Mouse (Mus musculus) left cerebral cortex, postnatal 14 days (tissue): Measurements from ENCODE around the gene Bcl7b. TPM values are rescaled to one million over a fixed set of nuclear protein-coding genes. Genes with fewer than 3 reads are reported as not detected.

ENCODE experiments used
- DNase-seq, 2 experiments: peaks; one replicate each; pipeline ENCODE4 v3.0.0; 2021 to 2022; ENCODE audit warnings: low spot score in 2 of 2, mixed read lengths in 1 of 2
- intact Hi-C: fragments of 180-260 bp; cut with DNase I; formaldehyde crosslinking; loops from one replicate; pipeline ENCODE4 v1.15.1; 2025
- total RNA-seq, 2 experiments: library from RNA; stranded (reverse); gene quantifications; 2 replicates each; pipeline ENCODE4 v1.2.3; 2021

Gene Bcl7b
- total RNA-seq, 2 experiments from 2014 or later: 41.5 to 44.9 TPM

GRCm38 (mm10) chr5:135162821-135163220 is 5.3 kb upstream of the Bcl7b start:
- intact Hi-C loops: no loop called here
- no peak for DNase-seq

- intact Hi-C loops: no loop called here
- DNase-seq: no peak
Measured at GRCm38 (mm10) chr5:135166909-135167308, 1.2 kb upstream of the Bcl7b start.

- no peak for DNase-seq
Measured at GRCm38 (mm10) chr5:135167469-135167868, 614 bp upstream of the Bcl7b start.

DNA sequence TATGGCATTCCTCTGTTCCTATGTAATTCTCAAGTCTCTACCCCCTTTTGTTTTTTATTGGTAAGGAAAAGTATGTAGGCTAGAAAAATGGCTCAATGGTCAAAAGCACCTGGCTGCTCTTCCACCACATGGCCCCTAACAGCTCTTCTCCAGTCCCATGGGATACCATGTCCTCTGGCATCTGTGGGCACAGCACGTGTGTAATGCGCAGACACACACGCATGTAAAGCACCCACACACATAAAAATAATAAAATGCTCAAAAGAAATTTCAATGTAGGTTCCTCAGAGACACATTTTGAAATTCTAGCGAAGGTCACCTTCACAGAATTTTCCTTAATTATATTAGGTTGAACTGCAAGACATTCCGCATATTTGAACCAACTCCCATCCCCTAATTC is 1.4 kb downstream of the Bcl7b start:
- no peak for DNase-seq
- intact Hi-C loops: loop anchor here (2.0 kb wide), 1 partner anchor 17 kb away; the partner anchor contains the start of gene Baz1b

More at GRCm38 (mm10) chr5:135167469-135167868, 614 bp upstream of the Bcl7b start:
- intact Hi-C loops: no loop called here

- DNase-seq: peak in 1 of 2 experiments; percentile 60
- intact Hi-C loops: no loop called here
Measured at GRCm38 (mm10) chr5:135171688-135172220, 3.7 kb downstream of the Bcl7b start.

GRCm38 (mm10) chr5:135172986-135173385 is 4.9 kb downstream of the Bcl7b start:
- intact Hi-C loops: no loop called here
- DNase-seq: no peak

DNA sequence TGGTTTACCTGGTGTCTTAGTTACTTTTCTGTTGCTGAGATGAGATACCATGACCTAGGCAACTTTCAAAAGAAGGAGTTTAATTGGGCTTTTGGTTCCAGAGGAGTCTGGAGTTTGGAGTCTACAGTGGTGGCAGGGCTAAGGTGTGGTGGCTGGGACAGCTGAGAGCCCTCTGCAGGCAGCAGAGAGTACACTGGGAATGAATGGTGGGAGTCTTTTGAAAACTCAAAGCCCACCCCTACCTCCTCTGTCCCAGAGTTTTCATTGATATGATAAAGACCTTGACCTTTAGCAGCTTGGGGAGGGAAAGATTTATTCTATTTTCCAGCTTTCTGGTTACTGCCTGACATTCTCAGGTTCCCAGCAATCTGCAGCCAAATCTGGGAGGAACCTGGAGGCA is 7.0 kb downstream of the Bcl7b start:
- no peak for DNase-seq
- intact Hi-C loops: no loop called here

GRCm38 (mm10) chr5:135178523-135178922 is 10.4 kb downstream of the Bcl7b start:
- no peak for DNase-seq
- intact Hi-C loops: no loop called here

DNA sequence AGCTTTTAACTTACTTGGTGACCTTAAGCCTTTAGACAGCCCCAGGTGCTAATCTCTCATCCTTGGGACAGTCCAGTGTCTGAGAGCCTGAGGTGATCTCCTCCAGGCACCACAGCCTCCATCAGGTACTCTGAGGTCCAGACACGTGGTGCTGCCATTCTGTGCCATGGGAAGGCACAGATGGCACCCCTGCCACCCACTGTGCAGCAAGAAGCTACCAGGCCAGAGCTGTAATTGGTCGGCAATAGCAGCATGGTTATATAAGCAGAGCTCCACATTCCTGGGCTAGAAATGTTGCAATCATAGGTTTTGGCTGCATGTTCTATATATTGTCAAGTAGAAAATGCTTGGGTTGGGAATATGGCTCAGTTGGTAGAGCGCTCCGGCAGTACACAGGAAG is 10.9 kb downstream of the Bcl7b start:
- DNase-seq: peak in 1 of 2 experiments; percentile 46
- intact Hi-C loops: no loop called here

DNA sequence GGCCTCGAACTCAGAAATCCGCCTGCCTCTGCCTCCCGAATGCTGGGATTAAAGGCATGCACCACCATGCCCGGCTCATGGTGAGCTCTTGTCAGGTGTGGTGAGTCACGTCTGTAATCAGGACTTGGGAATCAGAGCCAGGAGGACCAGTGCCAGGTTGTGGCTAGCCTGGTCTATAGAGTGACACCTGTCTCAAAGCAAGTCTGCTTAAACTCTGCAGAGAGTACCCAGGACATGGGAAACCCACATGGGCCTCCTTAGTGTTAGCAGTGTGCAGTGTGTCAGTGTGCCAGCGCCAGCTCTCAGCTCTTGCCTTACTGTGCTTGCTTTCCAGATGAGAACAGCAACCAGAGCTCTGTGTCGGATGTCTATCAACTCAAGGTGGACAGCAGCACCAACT is 11.5 kb downstream of the Bcl7b start:
- no peak for DNase-seq
- intact Hi-C loops: no loop called here

GRCm38 (mm10) chr5:135180796-135181195 is 12.7 kb downstream of the Bcl7b start:
- DNase-seq: no peak
- intact Hi-C loops: no loop called here

DNA sequence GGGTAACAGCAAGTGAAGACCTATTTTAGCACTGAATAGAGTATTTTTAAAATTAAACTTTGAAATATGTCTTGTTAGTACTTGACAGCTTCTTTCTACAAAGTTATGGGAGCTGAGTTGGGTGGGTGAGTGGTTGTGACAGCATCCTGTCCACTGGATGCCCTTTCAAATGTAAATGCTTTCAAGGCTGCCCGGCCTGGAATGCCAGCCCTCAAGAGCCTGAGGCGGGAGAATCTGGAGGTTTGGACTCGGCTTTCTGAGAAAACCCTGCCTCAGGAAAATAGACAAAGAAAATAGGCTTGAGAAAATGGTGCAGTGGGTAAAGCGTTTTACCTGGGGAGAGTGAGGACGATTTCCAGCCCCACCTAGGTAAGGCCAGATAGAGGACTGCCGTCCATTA is 13.7 kb downstream of the Bcl7b start:
- intact Hi-C loops: no loop called here

DNA sequence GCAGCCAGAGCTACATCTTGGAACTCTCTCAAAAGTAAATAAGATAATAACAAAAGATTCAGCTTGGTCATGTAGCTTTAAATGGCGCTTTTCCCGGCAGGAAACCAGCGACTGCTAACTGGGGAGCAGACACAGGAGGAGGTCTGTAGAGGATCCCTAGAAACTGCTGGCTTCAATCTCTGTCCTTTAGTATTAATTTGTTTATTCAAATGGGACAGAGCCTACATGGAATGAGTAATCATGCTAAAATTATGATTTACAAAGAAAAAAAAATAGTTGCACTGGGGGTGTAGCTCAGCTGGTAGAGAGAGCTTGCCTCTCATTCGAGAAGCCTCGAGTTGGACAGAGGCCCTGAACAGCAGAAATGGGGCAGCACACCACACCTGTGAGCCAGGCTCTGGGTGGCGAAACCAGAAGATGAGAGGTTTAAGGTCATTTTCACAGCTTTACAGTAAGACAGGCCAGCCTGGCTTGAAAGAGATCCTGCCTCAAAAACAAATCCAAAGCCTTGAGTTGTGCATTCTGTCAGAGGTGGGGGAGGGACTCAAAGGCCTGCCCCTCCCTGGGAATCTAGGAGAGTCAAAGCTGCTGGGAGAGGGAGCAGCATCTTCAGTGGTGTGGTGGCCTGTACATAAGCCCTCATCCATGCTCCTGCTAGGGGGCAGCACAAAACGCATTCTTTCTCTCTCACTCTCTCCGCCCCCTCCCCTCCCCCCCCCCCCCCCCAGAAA is 15.2 kb downstream of the Bcl7b start:
- peak; percentile 38 to 58 for DNase-seq
- intact Hi-C loops: no loop called here

More for the DNA sequence above, 13.7 kb downstream of the Bcl7b start:
- no peak for DNase-seq

- intact Hi-C loops: loop anchor here (5.0 kb wide), 1 partner anchor 173 kb away; no protein-coding TSS in a partner anchor
- DNase-seq: no peak
Measured at GRCm38 (mm10) chr5:135185016-135185415, 16.9 kb downstream of the Bcl7b start.

DNA sequence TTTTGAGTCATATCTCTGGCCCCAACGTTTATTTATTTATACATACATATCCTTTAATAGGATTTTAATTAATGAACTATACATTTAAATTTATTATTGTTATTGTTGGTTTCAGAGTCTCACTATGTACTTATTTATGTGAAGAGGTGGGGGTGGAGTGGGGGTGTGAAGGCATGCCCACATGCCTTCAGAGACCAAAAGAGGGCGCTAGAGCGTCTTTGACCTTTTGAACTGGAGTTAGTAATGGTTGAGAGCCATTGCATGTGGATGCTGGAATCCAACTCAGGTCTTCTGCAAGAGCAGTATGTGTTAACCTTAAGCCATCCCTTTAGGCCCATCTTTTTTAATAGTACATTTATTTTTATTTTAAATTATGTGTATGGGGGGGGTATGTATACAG is 17.5 kb downstream of the Bcl7b start:
- intact Hi-C loops: loop anchor here (5.0 kb wide), 1 partner anchor 173 kb away; no protein-coding TSS in a partner anchor
- DNase-seq: no peak

DNA sequence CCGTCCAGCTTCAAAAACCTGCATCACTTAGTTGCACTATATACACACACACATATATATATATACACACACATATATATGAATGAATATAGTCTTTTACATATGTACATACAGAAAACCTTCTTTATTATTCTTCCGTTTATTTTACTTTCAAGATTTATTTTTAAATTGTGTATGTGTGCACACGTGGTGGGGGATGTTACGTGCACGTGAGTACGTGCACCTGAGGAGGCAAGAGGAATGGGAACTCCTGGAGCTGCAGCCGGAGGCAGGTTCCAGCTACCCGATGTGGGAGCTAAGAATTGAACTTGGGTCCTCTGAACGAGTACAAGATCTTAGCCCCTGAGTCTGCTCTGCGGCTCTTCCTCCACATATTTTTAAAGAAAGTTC is 18.1 kb downstream of the Bcl7b start:
- no peak for DNase-seq
- intact Hi-C loops: loop anchor here (2.0 to 5.0 kb wide), 3 partner anchors 17 to 174 kb away; partner anchors contain the start of genes Bcl7b and Tbl2

GRCm38 (mm10) chr5:135186621-135187348 is 18.7 kb downstream of the Bcl7b start, which contains the start of gene Baz1b:
Gene Baz1b (plus strand): TSS chr5:135187264.
- DNase-seq: peak; percentile 98
- intact Hi-C loops: loop anchor here (2.0 to 5.0 kb wide), 3 partner anchors 18 to 174 kb away; partner anchors contain the start of genes Bcl7b and Tbl2

DNA sequence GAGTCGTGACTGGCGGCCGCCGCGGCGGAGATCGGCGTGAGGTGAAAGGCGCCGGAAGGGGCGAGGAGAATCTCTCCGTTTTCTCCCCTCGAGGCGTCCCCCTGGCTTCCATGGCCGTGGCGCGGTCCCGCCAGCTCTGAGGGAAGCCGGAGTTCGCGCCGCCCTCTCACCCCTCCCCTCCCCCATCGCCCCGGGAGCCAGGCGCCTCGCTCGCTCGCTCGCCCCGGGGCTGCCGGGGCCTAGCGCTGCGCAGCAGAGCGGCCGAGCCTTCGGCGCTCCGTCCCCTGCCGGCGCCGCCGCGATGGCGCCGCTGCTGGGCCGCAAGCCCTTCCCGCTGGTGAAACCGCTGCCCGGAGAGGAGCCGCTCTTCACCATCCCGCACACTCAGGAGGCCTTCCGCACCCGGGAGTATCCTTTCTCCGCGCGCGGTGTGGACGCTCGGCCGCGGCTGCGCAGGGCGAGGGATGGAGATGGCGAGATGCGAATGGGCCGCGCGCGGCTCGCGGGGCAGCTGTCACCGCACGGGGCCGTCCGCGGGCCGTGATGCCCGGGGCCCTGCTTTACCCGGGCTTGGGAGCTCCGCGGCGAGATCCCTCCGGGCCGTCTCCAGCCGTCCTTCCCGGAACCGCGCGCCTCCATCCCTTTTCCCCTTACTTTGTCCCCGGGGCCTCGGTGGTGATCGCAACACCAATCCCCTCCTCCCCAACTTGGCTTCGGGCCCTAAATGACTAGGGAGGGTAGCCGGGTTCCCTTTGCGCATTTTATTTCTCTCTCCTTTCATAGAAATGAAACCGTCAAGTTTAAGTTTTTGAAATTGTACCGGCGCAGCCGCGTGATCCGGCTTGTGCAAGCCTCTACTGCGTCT is 19.5 kb downstream of the Bcl7b start:
- peak in 1 of 2 experiments; percentile 42 for DNase-seq
- intact Hi-C loops: loop anchor here (2.0 to 5.0 kb wide), 3 partner anchors 19 to 175 kb away; partner anchors contain the start of genes Bcl7b and Tbl2

DNA sequence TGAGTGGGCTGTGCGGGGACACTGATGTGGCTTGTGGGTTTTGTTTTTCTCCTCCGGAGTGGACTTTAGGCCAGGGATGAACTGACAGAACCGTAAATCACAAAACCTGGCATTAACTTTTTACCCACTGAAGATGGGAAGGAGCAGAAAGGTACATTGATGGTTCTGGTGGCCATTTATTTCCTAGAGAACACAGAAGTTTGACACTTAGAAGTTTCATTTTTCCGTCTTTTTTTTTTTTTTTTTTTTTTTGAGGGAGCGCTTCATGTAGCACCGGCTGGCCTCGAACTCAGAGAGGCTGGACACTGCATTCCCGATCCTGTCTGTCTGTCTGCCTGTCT is 20.1 kb downstream of the Bcl7b start:
- intact Hi-C loops: loop anchor here (5.0 kb wide), 1 partner anchor 176 kb away; no protein-coding TSS in a partner anchor
- DNase-seq: no peak
